Mouse (Mus musculus): ENCODE measurements around the gene Chst14.

The Chst14 gene

GRCm38 (mm10) chr2:118905433-118906117 is 20.7 kb upstream of the Chst14 start:
- no peak for DNase-seq (ENCODE audit: low spot score in 2 of 2)

DNA sequence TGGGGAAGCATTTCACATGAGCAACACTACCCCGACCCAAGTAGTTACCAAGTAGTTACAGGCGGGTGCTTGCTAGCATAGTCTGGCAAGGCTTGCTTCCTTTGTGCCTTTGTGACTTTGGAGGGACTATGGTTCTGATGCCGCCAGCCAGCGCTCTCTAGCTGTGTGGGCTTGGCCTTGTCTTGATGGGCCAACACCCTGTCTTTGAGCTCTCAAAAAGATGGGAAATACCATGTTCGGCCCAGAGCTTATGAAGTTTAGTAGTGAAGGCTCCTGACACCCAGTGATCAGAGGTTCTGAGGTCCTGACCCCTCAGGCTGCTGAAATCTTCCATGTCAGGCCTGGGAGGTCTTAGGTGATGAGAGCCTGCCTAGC is 20.2 kb upstream of the Chst14 start:
- no peak for DNase-seq (ENCODE audit: low spot score in 2 of 2)

GRCm38 (mm10) chr2:118907781-118908180 is 18.5 kb upstream of the Chst14 start:
- DNase-seq (ENCODE audit: low spot score in 2 of 2): no peak

DNA sequence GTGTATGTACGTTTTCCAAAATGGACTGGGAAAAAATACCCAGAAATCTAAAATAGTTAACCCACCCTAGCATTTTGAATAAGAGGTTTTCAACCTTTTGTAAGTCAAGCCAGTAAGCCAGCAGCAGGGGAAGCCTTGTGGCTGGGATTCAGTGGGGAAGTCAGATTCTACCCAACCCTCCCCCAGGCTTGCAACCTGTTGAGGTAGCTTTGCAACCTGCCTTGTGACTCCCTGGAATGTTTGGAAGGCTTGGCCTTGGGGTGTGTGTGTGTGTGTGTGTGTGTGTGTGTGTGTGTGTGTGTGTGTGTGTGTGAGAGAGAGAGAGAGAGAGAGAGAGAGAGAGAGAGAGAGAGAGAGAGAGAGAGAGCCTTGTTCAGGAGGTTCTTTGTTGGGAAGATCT is 17.1 kb upstream of the Chst14 start:
- DNase-seq (ENCODE audit: low spot score in 2 of 2): no peak

- no peak for DNase-seq (ENCODE audit: low spot score in 2 of 2)
These were observed 15.6 kb upstream of the Chst14 start for GRCm38 (mm10) chr2:118910605-118911278.

DNA sequence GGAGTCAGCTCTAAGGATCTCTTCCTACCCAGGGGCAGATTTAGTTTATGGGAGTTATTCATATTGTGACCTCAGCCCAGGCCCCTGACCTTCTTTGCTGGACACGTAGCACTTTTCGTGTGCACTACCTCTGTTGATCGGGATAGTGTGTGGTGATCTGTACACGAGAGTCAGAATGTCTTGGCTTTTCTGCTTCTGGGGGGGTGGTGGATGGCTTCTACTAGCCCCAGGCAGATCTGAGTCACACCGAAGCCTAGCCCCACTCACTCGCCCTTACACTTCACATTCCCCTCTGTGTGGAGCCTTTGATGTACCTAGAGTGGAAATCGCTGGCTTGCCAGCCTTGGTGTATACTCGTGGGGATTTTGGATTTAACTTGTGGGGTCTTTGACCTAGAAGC is 13.6 kb upstream of the Chst14 start:
- no peak for DNase-seq (ENCODE audit: low spot score in 2 of 2)

GRCm38 (mm10) chr2:118913551-118914276 is 12.6 kb upstream of the Chst14 start:
- DNase-seq (ENCODE audit: low spot score in 2 of 2): no peak

- DNase-seq (ENCODE audit: low spot score in 2 of 2): no peak
These were observed 11.6 kb upstream of the Chst14 start for GRCm38 (mm10) chr2:118914685-118915084.

DNA sequence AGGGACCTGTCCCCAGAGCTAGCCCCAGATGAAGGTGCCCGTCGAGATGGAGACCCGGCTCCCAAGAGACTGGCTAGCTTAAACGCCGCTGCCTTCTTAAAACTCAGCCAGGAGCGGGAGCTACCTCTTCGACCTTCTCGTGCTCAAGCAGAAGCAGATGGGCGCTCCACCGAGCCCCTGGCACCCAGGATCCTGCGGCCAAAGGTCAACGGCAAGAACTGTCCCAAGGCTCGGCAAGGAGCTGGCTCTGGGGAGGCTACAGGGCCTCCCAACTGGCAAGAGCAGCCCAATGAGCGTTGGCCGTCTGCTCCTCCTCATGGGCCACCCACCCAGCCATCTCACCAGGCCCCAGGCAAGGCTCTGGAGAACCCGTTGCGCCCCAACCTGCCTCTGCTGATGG is 9.9 kb upstream of the Chst14 start:
- DNase-seq (ENCODE audit: low spot score in 2 of 2): no peak

DNA sequence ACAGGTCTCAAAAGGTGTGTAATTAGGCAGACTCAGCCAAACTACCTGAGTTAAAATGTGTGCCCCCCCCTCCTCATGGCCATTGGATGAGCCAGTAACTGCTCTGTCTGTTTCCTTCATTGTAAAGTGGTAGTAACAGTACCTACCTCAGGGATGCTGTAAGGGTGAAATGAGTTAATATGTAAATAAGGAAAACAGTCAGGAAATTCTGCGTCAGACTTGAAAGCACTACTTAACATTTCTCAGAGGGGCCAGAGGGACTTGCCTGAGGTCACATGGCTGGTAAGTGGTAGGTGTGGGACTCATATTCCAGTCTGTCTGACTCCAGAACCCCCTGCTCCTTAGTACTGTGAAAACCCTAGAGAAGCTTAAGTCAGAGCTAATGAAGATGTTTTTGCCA is 7.8 kb upstream of the Chst14 start:
- no peak for DNase-seq (ENCODE audit: low spot score in 2 of 2)

DNA sequence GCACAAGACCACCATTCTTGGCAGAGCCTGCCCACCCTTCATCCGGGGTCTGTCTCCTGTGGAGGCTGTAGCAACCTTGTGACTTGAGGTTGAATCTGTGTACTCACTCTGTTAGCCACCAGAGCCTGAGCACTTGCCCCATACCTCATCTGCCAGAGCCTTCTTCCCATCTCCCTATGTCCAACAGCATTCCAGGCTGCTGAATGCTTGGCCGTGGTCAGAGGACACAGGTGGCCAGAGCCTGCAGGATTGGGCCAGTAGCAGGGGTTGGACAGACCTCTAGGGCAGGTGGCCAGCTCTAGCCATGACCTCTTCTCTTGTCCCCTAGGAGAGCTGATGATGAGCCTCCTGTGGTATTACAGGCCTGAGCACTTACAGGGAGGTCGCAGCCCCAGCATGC is 5.9 kb upstream of the Chst14 start:
- no peak for DNase-seq (ENCODE audit: low spot score in 2 of 2)

DNA sequence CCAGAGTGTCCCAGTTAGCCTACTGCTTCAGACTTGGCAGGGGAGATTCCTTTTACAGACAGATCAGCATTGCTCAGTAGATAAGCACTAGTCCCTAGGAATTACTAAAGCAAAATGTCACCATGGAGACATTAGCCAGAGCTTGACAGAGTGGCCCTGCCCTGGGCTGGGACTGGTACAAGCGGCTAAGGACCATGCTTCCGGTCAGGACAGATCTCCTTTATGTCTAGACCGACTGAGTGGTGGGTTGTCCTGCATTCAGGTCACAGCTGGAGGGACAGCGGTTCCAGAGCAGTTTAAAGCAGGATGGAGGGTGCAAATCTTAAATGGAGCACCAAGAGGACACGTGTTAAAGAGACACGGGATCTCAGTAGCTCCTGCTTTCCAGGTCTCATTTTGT is 344 bp upstream of the Chst14 start:
- no peak for DNase-seq (ENCODE audit: low spot score in 2 of 2)

DNA sequence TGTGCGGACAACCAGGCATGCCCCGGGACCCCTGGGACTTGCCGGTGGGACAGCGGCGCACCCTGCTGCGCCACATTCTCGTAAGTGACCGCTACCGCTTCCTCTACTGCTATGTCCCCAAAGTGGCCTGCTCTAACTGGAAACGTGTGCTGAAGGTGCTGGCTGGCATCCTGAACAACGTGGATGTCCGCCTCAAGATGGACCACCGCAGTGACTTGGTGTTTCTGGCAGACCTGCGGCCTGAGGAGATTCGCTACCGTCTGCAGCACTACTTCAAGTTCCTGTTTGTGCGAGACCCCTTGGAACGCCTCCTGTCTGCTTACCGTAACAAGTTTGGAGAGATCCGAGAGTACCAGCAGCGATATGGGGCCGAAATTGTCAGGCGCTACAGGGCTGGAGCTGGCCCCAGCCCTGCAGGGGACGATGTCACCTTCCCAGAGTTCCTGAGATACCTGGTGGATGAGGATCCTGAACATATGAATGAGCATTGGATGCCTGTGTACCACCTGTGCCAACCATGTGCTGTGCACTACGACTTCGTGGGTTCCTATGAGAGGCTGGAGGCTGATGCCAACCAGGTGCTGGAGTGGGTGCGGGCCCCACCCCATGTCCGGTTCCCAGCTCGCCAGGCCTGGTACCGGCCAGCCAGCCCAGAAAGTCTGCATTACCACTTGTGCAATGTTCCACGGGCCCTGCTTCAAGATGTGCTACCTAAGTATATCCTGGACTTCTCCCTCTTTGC is 873 bp downstream of the Chst14 start:
- no peak for DNase-seq (ENCODE audit: low spot score in 2 of 2)

- DNase-seq (ENCODE audit: low spot score in 2 of 2): no peak
These were observed 15.0 kb downstream of the Chst14 start for GRCm38 (mm10) chr2:118941341-118941740.

GRCm38 (mm10) chr2:118943232-118943631 is 16.9 kb downstream of the Chst14 start:
- no peak for DNase-seq (ENCODE audit: low spot score in 2 of 2)

- DNase-seq (ENCODE audit: low spot score in 2 of 2): no peak
These were observed 22.5 kb downstream of the Chst14 start for GRCm38 (mm10) chr2:118948818-118949217.

GRCm38 (mm10) chr2:118949699-118950098 is 23.4 kb downstream of the Chst14 start:
- no peak for DNase-seq (ENCODE audit: low spot score in 2 of 2)

DNA sequence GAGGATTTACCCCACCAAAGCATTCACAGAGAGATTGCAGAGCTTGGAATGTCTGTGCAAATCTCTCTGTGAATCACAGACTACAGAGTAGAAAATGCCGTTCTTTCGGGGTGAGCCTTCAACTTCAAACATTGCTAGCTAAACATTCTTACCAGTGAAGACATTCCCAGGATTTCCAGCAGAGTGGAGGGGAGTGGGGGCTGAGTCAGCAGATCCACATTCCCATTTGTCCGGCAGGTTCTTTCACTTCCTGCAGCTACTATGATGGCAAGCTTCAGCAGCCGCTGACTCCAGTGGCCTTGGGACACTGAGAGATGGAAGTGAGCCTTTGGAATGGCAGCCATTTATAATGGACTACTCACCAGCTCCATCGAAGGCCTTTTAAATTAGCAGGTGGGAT is 30.2 kb downstream of the Chst14 start:
- no peak for DNase-seq (ENCODE audit: low spot score in 2 of 2)

DNA sequence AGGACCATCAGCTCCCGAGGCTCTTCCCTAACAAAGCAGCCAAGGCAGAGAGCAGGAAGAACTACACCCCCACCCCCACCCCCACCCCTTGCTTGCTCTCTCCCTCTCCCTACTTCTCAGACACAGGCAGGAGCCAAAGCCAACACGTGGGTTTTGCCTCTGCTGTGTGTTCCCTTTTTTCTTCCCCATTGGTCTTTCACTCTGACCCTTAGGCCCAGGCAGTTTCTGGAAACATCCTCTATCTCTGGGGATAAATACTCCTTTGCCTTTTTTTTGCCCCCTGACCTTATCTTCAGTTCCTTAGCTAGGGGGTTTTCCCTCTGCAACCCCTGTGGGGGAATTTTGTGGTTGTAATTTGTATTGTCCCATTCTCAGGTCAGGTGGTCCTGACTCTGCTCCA is 33.3 kb downstream of the Chst14 start:
- no peak for DNase-seq (ENCODE audit: low spot score in 2 of 2)

GRCm38 (mm10) chr2:118960413-118960812 is 34.1 kb downstream of the Chst14 start:
- DNase-seq (ENCODE audit: low spot score in 2 of 2): no peak

- no peak for DNase-seq (ENCODE audit: low spot score in 2 of 2)
These were observed 35.2 kb downstream of the Chst14 start for GRCm38 (mm10) chr2:118961546-118961945.

GRCm38 (mm10) chr2:118963007-118963675 is 36.8 kb downstream of the Chst14 start:
- no peak for DNase-seq (ENCODE audit: low spot score in 2 of 2)

Data from left cerebral cortex, adult 9 months (tissue).